Mouse (Mus musculus) natural killer cell, adult 2 months (primary cell): ENCODE data around the gene Psd.
A peak's percentile ranks its signal among the peaks of the same experiment; 100 is the strongest.

Experiments
- DNase-seq, 2 experiments: peaks; one replicate each; pipeline ENCODE4 v3.0.0; 2022; ENCODE audit warnings: low spot score in 2 of 2

The Psd gene

DNA sequence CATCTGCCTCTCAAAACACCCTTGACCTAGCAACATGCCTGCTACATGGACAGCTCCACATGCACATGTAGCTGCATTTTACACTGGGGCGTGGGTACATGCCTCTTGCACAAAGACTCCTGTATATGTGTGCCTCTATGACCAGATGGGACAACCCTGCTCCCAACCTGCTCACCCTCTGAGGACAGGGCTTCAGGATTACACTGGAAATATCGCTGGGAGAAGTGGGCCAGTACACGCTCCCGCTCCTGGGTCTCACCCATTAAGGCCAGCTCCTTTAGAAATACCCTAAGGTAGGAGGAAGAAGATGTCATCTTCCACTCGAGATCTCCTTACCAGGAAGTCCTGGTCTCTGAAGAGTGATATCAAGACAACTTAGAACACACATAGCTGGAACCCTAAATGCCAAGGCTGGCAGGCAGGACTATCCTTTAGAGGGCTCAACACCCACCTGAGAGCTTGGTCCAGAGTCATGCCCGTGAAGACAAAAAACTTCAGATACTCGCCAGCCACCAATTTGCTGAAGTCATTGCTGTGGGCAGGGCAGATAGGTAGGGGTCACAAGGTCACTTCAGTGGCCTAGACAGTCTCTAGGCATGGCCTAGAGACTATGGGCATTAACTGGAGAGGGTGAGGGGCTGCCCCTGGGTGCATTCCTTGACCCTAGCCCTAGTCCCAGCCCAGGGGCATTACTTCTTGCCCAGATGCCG lies 6.7 kb downstream of the Psd start:
- DNase-seq = no peak

DNA sequence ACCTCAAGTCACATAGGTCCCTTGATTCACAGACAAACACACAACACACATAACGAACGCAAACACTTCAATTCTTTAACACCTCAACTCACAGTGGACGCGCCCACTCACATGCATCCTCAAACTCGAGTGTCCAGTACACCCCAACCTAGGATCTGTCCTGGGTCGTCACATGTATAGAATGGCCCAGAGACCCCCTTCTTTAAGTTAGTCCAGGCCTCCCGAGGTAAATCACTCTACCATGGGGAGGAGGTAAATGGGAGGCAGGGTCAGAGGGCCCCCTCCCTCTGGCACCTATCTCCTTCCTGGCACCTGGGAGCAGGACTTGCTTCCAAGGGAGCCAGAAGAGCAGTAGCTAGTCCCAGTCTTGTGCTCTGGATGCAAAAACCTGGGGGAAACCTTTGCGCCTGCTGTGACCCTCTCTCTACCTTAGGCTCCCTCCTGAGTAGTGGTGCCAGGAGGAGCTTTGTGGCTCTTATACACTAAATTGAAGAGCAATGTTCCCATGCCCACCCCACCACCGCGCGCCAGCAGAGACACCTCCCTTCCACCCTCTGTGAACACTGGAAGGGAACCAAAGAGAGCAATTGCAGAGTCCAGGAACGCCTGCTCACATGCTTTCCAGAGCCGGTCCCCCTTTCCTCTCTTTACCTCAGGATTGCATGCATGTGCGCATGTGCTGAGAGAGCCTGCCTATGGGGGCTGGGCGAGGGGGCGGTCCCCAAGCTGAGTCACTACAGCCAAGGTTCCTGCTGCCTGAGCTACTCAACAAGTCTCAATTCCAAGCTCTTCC lies 8.2 kb downstream of the Psd start:
- no peak for DNase-seq

DNA sequence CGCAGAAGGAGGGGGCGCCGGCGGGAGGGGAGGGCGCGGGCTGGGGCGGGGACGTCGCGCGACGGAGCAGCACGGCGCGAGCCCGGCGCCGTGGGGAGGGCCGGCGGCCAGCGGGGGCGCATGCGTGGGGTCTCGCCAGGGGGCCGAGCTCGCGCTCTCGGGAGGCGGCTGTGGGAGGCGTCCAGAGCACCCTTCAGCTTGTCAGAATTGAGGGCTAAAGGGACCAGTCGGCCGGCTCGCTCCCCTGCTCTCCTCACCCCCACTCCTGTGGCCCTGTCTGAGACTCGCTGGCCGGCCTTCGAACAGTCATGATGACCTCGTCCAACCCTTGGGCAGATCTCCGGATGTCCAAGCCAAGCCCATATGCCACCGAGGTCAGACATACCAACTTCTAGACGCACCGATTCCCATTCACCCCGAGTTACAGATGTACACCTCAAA lies 8.9 kb downstream of the Psd start:
- no peak for DNase-seq

DNA sequence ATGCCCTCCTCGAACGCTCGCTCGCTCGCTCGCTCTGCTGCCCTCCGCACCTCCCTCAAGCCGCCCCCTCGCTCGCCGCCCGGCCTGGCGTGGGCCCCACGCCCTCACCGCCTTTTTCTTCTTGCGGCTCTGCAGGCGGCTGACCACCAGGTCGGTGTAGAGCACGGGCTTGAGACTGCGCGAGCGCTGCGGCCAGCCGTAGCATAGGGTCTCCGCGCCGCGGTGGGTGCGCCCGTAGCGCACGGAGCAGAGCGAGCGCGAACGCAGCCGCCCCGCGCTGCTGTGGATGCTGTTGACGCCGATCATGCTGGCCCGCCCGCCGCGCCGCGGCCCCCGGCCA lies 9.4 kb downstream of the Psd start:
- no peak for DNase-seq

DNA sequence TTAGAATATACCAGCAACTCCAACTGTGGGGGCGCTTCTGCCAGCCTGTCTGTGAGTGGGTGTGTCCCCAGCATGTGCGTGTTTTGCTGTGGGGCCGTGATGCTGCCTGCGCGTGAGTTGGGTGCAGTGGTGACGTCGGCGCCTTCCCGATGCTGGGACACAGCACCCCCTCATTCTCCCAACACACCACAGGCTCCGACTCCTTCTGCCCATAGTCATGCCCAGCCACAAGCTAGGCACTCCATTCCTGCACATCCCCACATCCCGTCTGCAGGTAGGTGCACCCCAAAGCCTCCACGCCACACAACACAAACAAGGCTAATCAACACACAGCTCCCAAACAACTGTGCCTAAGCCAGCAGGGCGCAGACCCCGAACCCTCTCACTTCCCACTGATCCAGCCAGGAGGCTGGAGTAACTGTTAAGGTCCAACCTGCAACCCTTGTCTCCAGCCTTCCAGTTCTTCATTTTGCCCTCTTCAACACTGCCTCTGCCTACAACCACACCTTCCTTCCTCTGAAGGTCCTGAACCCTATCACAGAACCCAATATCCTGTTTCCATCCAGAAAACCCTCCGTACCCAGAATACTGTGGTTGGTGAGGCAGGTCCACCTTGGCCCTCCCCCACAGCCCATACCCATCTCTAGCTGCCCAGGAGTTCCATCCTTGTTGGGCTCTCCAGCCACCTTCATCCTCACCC lies 10.0 kb downstream of the Psd start:
- peak in 1 of 2 experiments; percentile 5 for DNase-seq

DNA sequence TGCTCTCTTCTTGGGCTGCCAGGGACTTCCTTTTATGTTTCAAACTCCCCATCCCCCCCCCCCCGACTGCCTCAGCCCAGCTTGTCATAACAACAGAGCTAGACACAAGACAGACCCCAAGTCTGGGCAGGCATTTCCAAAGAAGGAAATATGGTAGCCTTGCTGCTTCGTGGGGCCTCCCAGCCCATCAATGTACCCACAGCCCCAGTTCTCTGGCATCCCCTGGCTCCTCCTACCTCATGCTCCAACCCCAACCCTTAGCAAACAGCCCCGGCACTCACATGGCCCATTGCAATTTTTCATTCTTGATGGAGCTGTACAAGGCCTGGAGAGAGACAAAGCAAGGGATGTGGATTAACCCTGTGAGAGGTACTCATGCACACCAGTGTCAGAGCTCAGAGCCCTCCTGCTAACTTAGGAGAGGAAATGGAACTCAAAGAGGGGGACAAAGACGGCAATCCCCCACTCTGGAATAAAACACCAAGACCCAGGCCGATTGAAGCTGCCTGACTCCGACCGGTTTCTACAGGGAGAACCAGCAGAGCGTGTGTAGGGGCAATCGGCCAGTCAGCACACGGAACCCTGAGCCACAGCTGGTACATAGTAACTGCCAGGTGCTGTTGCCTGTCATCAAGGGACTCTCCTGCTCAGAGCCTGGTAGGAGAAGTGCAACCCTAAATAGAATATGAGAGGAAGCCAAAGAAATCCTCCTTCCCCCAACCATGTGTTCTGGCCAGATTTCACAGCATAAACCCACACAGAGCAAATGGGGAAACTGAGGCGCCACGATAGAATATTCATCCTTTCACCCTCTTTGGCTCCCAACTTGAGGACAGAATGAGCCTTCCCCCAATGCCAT lies 11.0 kb downstream of the Psd start:
- DNase-seq = peak in 1 of 2 experiments; percentile 1

DNA sequence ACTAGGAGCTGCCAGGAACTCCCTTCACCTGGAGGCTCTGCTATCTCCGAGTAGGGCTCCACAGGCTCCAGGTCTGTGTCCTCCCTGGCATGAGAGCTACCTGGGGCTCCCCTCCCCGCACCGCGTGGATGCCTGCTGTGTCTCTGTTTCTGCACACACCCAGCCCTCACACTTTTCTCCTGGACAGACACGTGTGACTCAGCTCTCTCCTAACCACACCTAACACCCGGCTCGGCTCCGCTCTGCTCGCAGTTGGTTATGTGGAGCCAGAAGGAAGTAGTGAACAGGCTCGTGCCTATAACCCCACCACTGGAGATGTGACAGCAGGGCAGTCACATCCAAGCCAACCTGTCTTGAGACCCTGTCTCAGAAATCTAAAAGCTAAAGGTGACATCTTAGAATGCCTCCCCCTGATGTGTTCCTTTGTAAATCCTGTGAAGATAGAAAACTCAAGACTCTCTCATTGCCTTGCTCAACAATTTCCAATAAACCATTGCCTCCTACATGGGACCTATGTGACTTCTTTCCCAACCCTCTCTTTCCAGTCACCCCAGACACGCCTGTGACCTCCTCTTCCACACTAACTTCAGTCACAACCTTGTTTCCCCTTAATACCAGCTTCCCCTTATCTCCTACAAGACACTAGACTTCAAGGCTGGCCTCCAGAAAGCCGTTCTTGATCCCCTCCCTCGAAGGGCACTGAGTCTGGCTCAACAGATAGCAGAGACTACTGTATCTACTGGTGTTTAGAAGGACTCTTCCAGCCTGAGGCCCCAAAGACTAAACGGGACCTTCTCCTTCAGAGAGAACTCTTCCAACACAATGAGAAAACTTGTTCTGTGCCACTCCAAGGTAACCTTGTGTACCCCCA lies 11.8 kb downstream of the Psd start:
- peak; percentile 58 to 63 for DNase-seq

DNA sequence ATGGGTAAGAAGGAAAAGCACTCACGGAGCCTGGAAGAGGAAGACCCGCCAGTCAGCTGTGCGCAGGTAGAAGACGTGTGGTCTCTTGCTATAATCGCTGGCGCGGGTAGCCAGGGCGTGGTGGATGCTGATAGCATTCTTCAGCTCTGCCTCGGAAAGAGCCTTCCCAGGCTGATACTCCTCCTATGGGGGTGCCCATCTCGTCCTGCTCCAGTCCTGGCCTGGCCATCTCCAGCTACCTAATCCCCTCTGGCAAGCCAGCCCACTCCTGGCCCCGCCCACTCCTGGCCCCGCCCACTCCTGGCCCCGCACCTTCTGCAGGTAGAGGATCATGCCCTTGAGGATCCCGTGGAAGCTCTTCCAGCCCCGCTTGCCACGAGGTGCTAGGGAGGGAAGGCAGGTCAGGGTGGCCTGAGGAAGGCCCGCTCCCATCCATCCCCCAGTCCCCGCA lies 12.8 kb downstream of the Psd start:
- DNase-seq = peak in 1 of 2 experiments; percentile 30

DNA sequence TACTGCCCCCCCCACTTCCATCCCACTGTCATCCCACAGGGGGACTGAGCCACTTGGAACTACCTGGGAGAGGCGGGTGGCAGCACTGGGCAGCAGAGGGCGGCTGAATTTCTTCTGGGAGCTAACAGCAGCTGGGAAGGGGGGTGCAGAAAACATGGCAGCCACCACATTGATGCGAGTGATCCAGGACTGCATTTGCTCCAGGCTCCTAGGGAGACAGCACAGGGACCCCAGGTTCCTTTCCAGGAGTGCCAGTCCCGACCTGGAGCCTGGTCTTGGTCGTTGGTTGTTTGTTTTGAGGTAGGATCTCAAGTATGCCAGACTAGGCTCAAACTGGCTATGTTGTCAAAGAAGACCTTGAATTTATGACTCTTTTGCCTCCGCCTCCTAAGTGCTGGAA lies 13.4 kb downstream of the Psd start:
- DNase-seq = peak in 1 of 2 experiments; percentile 1

DNA sequence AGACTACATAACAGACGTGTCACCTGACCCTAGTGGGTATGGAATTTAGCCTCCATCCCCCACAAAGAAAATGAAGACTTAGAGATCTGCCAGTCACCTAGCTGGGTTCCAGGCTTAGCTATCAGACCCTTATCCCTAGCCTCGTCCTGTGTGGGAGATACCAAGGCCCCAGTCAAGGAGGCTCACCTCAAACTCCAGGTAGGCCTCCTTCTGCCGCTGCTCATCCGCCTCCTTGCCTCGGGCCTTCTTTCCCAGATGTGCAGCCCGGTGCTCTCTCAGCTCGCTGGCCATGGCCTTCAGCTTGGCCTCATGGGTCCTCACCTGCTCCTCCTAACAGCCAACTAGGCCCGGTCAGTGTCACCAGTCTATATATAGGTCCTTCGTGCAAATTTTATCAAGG lies 13.8 kb downstream of the Psd start:
- no peak for DNase-seq

DNA sequence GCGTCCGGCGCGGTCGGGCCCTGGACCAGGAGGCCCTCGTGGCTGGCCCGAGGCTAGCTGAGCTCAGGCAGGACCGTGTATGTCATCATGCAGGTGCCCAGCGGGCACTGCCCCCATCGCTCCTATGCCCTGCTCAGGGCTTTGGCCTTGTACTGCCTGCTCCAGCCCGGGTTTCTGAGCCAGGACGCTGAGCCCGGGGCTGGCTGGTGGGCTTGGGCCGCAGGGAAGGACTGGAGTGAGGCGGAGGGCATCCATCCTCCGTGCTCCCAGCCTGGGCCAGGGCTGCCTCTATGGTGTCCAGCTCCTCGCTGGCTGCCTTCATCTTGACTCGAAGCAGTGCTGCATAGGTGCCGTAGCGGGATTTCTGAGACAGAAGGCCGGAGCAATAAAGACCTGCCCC lies 14.4 kb downstream of the Psd start:
- DNase-seq = peak in 1 of 2 experiments; percentile 2

DNA sequence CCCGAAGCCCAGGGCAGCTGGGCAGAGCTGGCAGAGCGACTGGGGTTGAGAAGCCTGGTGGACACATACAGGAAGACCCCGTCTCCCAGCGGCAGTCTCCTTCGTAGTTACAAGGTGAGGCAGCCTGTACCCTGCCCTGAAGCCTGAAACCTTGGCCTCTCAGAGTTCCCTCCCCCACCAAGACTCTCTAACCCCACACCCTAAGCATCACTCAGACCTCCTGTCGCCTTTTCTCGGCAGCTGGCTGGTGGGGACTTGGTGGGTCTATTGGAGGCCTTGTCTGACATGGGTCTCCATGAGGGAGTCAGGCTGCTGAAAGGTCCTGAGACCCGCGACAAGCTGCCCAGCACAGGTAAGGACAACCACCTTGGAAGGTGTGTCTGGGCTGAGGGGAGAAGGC lies 15.6 kb downstream of the Psd start:
- no peak for DNase-seq

DNA sequence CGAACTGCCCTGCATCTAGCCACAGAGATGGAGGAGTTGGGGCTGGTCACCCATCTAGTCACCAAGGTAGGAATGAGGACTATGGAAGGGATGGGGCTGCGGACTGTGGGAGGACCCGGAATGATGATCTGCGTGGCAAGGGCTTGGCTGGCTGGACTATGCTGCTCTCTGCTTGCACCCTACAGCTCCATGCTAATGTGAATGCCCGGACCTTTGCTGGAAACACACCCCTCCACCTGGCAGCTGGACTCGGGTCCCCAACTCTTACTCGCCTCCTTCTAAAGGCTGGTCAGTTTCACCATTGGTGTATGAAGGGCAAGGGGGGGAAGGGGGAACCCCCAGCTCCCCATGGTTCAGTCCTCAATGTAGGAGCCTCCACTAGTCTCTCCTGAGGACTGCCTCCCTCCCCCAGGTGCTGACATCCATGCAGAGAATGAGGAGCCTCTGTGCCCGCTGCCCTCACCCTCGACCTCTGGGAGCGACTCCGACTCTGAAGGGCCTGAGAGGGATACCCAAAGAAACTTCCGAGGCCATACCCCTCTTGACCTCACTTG lies 16.6 kb downstream of the Psd start:
- no peak for DNase-seq

DNA sequence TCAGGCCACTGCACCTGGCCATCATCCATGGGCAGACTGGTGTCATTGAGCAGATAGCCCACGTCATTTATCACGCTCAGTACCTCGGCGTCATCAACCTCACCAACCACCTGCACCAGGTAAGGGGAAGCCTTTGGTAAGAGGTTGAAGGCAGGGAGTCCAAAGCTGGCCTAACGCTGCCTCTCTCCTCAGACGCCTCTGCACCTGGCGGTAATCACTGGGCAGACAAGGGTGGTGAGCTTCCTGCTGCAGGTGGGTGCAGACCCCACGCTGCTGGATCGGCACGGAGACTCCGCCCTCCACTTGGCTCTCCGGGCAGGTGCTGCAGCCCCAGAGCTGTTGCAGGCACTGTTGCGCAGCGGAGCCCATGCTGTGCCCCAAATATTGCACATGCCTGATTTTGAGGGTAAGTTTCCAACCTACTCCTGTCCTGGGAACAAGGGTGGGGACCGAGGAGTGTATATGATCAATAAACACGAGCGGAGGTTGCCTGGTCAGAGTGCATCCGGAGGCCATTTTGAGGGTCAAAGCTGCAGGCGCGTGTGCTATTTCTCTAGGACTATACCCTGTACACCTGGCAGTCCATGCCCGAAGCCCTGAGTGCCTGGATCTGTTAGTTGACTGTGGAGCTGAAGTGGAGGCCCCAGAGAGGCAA lies 17.2 kb downstream of the Psd start:
- no peak for DNase-seq

DNA sequence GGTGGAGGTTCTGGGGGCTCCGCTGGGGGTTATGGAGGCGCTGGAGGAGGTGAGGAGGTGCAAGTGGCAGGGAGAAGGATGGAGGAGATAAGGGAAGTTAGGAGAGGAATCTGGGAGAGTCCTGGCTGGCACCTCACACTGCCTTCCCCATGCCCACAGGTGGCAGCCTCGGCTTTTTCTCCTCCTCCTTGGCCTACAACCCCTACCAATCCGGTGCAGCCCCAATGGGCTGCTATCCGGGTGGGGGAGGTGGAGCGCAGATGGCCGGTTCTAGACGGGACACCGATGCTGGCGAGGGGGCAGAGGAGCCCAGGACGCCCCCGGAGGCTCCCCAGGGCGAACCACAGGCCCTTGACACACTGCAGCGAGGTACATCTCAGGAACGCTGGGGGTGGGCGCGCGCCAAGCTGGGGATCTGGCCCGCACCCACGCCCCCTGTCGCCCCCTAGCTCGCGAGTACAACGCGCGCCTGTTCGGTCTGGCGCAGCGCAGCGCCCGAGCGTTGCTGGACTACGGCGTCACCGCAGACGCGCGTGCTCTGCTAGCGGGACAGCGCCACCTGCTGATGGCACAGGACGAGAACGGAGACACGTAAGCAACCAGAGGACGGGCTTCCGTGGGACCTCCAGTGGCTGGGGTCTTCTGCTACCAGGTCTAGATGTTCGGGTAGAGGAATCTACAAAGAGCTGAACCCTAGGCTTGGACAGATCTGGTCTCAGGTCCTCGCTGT lies 18.1 kb downstream of the Psd start:
- DNase-seq = peak; percentile 73 to 82

DNA sequence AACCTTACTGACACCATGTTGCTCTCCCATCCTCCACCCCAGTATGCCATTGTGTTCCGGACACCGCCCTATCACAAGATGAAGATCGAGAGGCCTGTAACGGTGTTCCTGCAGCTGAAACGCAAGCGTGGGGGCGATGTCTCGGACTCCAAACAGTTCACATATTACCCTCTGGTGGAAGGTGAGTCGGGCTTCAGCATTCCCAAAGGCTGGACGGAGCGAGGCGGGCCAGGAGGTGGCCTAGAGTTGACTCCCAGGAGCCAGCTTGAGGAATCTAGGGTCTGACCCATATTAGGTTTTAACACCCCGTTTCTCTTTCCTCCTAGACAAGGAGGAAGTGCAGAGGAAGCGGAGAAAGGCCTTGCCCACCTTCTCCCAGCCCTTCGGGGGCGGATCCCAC lies 18.7 kb downstream of the Psd start:
- peak in 1 of 2 experiments; percentile 1 for DNase-seq

DNA sequence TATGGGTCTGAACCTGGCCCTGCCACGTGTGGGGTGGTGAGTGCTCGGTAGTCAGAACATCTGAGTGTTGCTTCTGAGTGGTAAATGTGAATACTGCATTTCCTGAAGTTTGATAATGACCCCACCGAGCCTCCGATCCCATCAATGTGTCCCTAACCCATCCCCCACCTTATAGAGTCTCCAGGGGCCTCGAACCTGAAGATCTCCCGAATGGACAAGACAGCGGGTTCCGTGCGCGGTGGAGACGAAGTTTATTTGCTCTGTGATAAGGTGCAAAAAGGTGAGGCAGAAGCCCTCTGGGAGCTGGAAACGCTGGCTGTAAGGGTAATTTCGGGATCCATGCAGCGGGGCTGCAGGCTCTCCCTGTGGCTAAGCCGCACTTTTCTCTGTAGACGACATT lies 19.2 kb downstream of the Psd start:
- no peak for DNase-seq

DNA sequence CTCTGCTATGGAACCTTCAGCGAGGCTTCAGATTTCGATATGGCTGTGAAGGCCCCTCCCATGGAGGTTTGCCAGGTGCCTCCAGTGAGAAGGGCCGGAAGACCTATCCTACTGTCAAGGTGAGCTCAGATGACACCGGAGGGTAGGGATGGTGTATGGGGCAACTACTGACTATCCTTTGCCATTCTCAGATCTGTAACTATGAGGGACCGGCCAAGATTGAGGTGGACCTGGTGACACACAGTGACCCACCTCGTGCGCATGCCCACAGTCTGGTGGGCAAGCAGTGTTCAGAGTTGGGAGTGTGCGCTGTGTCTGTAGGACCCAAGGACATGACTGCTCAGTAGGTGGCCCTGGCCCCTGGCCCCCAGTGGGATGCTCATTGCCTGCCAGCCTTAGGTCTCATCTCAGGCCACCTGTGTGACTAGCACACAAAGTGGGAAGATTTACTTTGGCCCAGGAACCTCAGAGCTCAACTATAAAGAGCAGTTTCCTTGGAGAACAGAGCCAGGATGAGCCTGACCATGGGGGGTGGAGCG lies 20.1 kb downstream of the Psd start:
- DNase-seq = peak in 1 of 2 experiments; percentile 0

DNA sequence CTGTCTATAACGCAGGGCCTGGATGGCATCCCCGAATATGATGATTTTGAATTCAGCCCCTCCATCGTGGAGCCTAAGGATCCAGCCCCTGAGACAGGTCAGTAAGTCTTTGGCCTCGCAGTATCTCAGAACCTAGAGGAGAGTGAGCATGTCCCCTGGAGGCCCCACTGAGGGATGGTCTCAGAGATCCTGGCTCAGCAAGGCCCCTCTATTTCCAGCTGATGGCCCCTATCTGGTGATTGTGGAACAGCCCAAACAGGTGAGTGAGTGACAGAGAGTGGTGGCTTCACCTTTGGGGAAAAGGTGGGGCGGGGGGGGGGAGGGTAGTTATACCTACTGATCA lies 20.7 kb downstream of the Psd start:
- DNase-seq = no peak
